Mouse (Mus musculus) thymus, postnatal 10 days (tissue): Measurements from ENCODE around the gene Negr1.

Source experiments
- DNase-seq, 2 experiments: peaks; one replicate each; pipeline ENCODE4 v3.0.0; 2021; ENCODE audit warnings: low spot score in 2 of 2

Gene Negr1

DNA sequence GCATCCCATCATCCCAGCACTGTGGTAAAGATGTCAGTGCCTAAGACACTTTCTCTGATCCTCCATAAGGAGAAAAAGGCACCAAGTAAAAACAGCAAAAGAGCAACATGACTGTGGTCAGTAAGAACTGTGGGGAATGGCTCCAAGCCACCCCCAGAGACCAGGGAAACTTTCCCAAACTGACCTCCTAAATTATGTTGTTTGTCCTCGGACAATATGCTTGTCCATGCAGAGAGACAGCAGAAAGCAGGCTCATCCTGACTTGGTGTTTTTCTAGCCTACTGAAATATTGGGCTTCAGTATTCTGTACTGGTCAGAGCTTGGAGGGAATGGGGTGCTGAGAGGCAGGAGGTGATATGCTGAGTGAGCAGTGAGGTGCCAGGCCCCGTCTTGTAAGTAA is 647.8 kb downstream of the Negr1 start:
- DNase-seq = no peak

- DNase-seq = no peak
Observed at GRCm38 (mm10) chr3:157215937-157216719, 654.5 kb downstream of the Negr1 start.

DNA sequence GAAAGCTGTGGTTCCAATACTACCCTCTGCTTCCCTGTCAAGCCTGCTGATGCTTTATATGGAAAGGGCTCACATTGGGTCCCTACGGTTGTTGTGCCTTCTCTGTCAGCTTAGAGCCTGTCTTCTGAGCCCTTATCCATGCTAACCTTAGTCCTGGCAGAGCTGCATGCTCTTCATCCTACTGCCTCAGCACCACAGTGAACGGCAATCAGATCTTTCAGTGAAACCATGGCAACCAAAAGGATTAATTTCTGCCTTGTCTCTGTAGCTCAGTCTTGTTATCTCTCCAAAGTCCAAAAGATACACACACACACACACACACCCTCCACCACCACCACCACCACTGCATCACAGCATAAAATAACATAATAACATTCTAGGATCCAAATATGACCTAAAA is 656.2 kb downstream of the Negr1 start:
- DNase-seq = no peak

DNA sequence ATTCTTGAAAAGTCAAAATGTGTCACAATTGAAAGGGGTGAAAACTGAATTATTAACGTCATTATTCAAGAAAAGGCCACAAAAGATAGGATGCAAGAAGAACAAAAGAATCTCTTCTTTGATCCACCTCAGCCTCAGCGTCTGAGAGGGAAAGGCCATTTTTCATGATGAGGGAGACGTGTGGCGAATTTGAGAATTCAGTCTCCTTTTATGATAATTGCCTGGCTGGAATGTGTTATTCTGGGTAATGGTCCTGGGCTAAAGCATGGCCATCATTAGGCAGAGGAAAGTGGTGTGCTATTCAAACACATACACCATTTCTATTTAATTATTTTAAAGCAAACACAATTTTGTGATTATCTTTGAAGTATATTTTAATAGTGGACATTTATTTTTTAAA is 663.3 kb downstream of the Negr1 start:
- DNase-seq = no peak

DNA sequence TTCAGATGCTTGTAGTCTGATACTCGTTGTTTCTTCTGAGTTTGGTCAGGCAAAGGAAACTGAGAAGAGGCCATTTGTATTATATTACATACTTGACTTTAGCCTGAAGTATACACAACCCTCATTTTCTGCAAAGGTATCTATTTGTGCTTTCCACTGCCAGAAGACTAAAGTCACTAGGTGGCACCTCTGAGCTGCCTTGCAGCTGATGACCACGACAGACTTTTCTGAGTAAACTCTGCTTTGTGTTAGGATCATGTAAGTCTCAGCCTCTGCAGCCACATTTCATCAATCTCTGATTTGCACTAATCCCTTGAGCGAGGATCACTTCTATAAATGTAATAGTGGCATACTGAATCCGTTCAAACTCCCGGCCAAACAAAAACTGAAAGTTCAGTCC is 671.1 kb downstream of the Negr1 start:
- no peak for DNase-seq

- DNase-seq = no peak
Observed at GRCm38 (mm10) chr3:157240240-157240639, 678.6 kb downstream of the Negr1 start.

- DNase-seq = no peak
Observed at GRCm38 (mm10) chr3:157255446-157255845, 693.9 kb downstream of the Negr1 start.

GRCm38 (mm10) chr3:157255863-157256262 is 694.3 kb downstream of the Negr1 start:
- DNase-seq = no peak

GRCm38 (mm10) chr3:157268742-157269141 is 707.1 kb downstream of the Negr1 start:
- DNase-seq = no peak

GRCm38 (mm10) chr3:157272379-157272778 is 710.8 kb downstream of the Negr1 start:
- DNase-seq = no peak

GRCm38 (mm10) chr3:157274143-157274542 is 712.5 kb downstream of the Negr1 start:
- no peak for DNase-seq

DNA sequence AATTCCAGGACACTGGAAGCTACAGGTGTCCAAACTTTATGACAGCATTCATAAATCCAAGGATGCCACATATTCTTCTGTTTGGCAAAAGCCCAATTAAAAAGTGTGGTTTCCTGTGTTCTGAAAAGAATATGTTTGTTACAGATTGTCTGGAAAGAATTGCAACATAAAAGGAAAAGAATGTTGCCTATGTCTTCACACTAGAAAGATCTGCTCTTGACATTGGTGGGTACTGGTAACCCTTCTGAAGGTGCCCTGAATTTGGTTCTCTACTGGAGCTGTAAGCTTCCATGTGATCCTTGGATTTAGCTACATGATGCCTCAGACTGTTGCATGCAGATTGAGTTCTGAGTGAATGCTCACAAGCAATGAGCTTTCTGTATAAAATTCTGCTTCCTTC is 718.1 kb downstream of the Negr1 start:
- no peak for DNase-seq

- no peak for DNase-seq
Observed at GRCm38 (mm10) chr3:157281259-157281658, 719.7 kb downstream of the Negr1 start.

DNA sequence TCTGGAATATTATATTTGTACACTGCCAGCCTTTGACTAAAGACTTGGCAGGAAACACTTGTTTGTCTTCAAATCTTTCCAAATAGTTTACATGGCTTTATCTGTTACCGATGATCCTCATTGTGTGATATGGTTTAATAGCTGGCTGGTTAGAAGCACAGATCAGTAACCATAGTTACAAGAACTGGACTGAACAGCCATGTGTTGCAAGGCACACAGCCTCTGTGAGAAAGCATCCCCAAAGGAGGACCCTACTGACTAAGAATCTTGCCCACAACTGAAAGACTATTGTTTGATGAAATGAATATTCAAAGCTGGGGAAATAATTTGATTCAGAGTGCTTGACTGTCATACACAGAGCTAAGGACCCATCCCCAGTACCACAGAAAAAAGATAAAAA is 729.7 kb downstream of the Negr1 start:
- no peak for DNase-seq

GRCm38 (mm10) chr3:157297216-157297615 is 735.6 kb downstream of the Negr1 start:
- DNase-seq = no peak

GRCm38 (mm10) chr3:157303430-157304116 is 742.0 kb downstream of the Negr1 start:
- DNase-seq = no peak

DNA sequence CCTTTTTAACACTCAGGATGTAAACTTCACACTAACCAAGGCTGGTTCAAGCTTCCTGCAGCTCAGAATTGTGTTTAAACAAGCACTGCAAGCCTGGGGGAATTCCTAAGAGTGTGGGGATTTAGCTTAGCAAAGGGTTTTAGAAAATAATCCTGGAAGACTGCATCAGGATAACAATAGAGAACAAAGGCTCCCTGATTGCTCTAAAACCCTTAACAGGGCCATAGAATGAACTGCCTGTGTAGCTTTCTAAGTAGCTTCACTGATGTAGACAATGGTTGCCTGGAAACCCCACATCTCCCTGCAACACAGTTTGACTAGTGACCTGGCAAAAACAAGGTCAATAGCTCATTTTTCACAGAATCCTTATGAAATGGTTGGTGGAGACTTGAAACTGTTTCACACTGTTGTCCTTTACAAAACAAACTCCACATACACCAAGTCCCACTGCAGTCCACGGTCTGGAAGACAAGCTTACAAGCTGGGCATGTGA is 759.5 kb downstream of the Negr1 start:
- DNase-seq = no peak

DNA sequence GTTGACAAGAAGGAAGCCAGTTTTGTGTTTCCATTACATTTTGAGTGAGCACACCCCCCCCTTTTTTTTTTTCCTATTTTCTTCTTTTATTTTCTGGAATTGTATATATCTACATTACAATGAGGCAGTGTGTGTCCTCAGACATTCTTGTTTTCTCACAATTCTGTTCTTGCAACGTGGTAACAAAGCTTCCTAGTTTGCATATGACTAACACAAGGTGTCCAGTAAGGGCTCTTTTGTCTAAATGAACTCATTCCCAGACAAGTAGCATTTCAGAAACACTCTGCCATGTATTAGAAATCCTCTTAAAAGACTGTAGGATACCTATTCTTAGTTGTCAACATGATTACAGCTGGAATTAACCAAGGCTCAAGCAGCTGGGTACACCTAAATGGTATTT is 760.2 kb downstream of the Negr1 start:
- DNase-seq = no peak

DNA sequence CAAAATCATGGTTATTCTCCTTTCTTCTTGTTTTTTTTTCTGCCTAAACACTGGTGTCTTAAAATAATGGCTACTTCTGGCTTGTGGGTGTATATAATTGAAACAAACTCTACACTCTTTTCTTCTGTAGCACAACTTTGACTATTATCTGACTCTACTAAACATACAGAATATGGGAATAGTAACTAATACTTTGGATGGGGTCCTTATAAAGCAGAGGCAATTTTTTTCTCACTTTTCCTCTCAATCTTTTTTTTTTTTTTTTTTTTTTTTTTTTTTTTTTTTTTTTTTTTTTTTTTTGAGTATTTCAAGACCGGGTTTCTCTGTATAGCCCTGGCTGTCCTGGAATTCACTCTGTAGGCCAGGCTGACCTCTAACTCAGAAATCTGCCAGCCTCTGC is 772.6 kb downstream of the Negr1 start:
- no peak for DNase-seq

DNA sequence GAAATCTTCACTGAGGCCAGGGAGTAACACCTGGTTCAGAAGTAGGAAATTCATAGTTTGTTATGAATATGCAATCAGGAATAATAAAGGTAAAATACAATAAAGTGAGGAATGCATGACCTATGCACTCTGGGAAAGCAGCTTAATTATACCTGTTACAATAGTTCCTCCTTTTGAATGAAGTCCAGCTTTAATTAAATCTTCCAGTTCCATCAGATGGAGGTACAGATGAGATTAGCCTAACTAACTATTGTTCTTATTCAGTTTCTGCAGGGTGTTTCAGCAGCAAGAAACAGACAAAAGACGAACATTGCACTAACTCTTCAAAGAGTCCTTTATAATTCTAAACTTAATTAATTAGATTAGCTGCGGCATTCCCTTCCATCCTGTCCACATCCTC is 787.9 kb downstream of the Negr1 start:
- no peak for DNase-seq

GRCm38 (mm10) chr3:157358905-157359304 is 797.3 kb downstream of the Negr1 start:
- no peak for DNase-seq

- no peak for DNase-seq
Observed at GRCm38 (mm10) chr3:157359840-157360239, 798.2 kb downstream of the Negr1 start.
